Mouse (Mus musculus): ENCODE results near the gene Nrip2. TPM values are rescaled to one million over a fixed set of nuclear protein-coding genes. Genes with fewer than 3 reads are reported as not detected.

Nrip2 gene
- polyA plus RNA-seq (2015; fragmentation: Nextera tagmentation; extraction: Ambion mirVana) = 5.3 and 5.7 TPM in 2 replicates

DNA sequence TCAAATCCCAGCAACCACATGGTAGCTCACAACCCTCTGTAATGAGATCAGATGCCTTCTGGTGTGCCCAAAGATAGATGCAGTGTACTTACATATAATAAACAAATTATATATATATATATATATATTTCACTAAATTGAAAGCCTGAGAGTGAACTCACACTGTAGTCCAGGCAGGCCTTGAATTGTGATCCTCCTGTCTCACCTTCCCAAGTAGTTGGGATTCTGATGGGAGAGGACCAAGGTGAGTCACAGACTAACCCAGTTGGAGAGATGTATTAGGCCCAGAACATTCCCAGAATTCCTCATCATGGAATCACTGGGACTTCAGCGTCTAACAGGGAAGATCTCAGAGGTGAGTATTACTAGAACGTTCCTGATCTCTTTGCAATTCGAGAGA is at the start of gene Nrip2:
TSS of gene Nrip2 (plus strand) at position 301 of the 400 bp plus-strand sequence.
- Histone ChIP-seq H3K4me2 (ENCODE audit: low read depth, low read length) (peak within 1 kb of the TSS; percentile 52), H3K9me3 (ENCODE audit: control insufficient read depth, low read length) (no peaks in the 10 kb centered on the region), H3K27ac (ENCODE audit: low read length) (0 out of 2 replicates have a peak within 1 kb of the TSS, but pooled peaks have one; percentile 5), H3K9ac (ENCODE audit: low read depth, low read length) (peak within 1 kb of the TSS; percentile 60), H3K4me1 (ENCODE audit: control insufficient read depth, insufficient read depth, low read length) (peaks cover 8% of the 10 kb centered on the region), H3K27me3 (replicated peaks; ENCODE audit: control insufficient read depth, insufficient read depth, low read length) (no peaks in the 10 kb centered on the region), H3K4me3 (ENCODE audit: low read length) (peak within 1 kb of the TSS; percentile 38), H3K36me3 (ENCODE audit: control insufficient read depth, insufficient read depth, low read length) (no peaks in the 10 kb centered on the region)
- ATAC-seq = no peak
- 64% methylated on average over 3 of the region's 3 CpGs for WGBS

DNA sequence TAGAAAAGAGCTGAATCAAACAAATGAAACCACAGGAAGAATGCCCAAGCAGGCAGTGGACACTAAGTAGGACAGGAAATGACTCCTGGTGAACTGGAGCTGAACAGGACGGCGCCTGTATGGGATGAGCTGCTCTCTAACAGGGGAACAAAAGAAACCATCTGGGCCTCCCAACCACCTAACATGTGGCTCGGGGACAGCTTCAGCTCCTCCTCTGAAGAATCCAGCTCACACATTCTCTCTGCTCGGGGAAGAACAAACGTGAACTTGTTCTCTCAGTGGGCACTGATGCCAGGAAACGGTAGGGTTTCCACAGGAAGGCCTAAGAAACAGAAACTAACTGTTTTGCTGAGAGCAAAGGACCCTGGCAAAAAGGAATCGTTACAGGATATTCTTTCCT is 49.4 kb upstream of the Nrip2 start:
- Histone ChIP-seq H3K4me2 (ENCODE audit: low read depth, low read length) (no peak overlapping the region), H3K9ac (ENCODE audit: low read depth, low read length) (no peak overlapping the region), H3K27ac (ENCODE audit: low read length) (no peak overlapping the region), H3K4me3 (ENCODE audit: low read length) (no peak overlapping the region), H3K27me3 (replicated peaks; ENCODE audit: control insufficient read depth, insufficient read depth, low read length) (no peaks in the 10 kb centered on the region), H3K36me3 (ENCODE audit: control insufficient read depth, insufficient read depth, low read length) (0 out of 2 replicates have a peak, but pooled peaks cover 2% of the 10 kb centered on the region), H3K9me3 (ENCODE audit: control insufficient read depth, low read length) (no peaks in the 10 kb centered on the region), H3K4me1 (ENCODE audit: control insufficient read depth, insufficient read depth, low read length) (peaks cover 3% of the 10 kb centered on the region; the same call in 1 of the 2 replicates)
- ATAC-seq = no peak
- 48% methylated on average over 7 of the region's 7 CpGs for WGBS

DNA sequence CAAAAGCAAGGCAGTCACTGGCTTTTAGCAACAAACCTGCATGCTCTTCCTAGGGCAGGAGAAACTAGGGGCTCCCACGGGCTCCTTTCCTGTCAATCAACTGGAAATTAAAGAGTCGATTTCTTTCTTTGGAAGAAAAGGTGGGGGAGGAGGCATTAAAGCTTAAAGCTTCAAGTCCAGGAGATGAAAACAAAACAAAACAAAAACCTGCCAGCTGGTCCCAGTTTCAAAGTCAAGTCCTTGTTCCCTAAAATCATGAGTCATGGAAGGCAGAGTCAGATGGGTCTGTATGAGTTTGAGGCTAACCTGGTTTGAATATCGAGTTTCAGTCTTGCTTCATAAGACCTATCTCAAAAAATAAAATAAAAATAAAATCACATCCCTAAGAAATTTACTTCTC is 45.0 kb upstream of the Nrip2 start:
- Histone ChIP-seq H3K27ac (ENCODE audit: low read length) (no peak overlapping the region), H3K4me1 (ENCODE audit: control insufficient read depth, insufficient read depth, low read length) (peaks cover 8% of the 10 kb centered on the region), H3K9ac (ENCODE audit: low read depth, low read length) (no peak overlapping the region), H3K4me3 (ENCODE audit: low read length) (no peak overlapping the region), H3K4me2 (ENCODE audit: low read depth, low read length) (no peak overlapping the region), H3K27me3 (replicated peaks; ENCODE audit: control insufficient read depth, insufficient read depth, low read length) (no peaks in the 10 kb centered on the region), H3K36me3 (ENCODE audit: control insufficient read depth, insufficient read depth, low read length) (peaks cover 15% of the 10 kb centered on the region), H3K9me3 (ENCODE audit: control insufficient read depth, low read length) (no peaks in the 10 kb centered on the region)
- no peak for ATAC-seq
- 69% methylated on average over 3 of the region's 3 CpGs for WGBS

DNA sequence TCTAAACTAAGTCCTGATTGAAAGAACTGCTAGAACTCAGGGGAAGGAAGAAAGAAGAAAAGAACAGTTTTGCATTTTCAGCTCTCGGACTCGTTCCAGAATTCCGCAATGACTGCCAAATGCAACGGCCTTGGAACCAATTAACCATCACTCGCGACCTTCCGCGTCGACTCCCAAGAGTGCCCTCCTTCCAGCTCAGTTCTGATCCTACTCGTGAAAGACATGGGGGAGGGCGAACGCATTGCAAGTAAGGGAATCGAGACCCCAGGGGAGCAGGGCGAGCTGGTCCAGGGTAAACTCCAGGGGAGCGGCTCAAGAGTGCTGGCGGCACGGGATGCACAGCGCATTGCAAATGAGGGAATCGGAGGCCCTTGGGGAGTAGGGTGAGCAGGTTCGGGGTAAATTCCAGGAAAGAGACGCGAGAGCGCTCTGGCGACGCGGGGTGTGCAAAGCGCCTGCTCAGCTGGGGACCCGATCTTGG is 43.9 kb upstream of the Nrip2 start:
- H3K9ac ChIP-seq (ENCODE audit: low read depth, low read length) = peak overlapping the region; percentile 84
- H3K4me2 ChIP-seq (ENCODE audit: low read depth, low read length) = peak overlapping the region; percentile 88
- peaks cover 11% of the 10 kb centered on the region for H3K4me1 ChIP-seq (ENCODE audit: control insufficient read depth, insufficient read depth, low read length)
- H3K36me3 ChIP-seq (ENCODE audit: control insufficient read depth, insufficient read depth, low read length) = peaks cover 15% of the 10 kb centered on the region
- under 1% methylated on average over 28 of the region's 28 CpGs for WGBS
- H3K9me3 ChIP-seq (ENCODE audit: control insufficient read depth, low read length) = no peaks in the 10 kb centered on the region
- H3K27me3 ChIP-seq (replicated peaks; ENCODE audit: control insufficient read depth, insufficient read depth, low read length) = no peaks in the 10 kb centered on the region
- peak overlapping the region; percentile 84 for H3K4me3 ChIP-seq (ENCODE audit: low read length)
- H3K27ac ChIP-seq (ENCODE audit: low read length) = peak overlapping the region; percentile 84
- peak; percentile 87 for ATAC-seq

DNA sequence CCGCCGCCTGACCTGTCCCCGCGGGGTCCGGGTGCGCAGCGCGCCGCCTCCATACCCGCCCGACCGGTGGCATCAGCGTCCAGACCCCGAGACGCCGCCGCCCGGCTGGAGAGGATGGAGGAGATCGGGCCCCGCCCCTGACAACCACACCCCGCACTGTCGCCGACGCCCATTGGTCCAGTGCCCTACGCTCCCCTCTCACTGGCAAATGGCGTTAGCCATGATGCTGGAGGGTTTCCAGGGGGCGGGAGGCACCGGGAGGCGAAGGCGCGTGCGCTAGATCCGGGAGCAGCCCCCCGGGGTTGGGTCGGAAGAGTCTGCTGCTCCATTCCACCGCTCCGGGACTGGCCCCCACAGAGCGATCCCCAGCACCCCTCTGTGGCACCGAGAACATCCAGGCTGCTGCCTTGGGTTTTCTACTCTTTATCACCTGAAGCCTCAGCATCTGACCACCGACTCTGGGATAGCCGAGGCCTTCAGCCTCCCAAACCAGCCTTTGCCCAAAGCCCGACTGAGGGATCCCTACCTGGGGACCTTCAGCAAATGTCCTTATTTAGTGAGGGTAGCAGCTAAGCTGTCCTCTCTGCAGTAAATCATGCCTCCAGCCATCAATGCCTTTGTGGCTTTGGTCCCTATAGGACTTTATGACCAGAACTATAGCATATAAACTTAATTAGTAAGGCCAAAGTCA is 43.2 kb upstream of the Nrip2 start, which contains the start of gene Tulp3:
TSS of gene Tulp3 (minus strand) at position 126 of the 691 bp plus-strand sequence.
- under 1% methylated on average over 42 of the region's 42 CpGs for WGBS
- H3K9me3 ChIP-seq (ENCODE audit: control insufficient read depth, low read length) = no peaks in the 10 kb centered on the region

DNA sequence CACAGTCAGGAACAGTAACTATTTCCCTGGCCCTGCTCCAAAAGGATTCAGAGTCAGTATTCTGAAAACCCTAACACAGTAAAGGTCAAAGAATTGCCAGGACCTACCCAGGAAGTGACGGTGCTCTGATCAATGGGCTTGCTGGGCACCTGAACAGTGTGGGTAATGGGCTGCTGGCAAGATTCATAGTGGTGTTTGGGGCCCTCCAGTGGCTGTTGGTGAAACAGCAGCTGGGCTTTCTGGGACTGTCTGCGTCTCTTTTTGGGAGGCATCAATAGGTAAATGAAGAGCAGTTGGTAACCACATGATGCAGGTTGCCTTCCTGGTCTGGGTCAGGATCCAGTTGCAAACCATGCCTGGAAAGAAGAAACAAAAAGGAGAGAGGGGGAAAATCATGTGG is 40.1 kb upstream of the Nrip2 start:
- Histone ChIP-seq H3K4me2 (ENCODE audit: low read depth, low read length) (no peak overlapping the region), H3K36me3 (ENCODE audit: control insufficient read depth, insufficient read depth, low read length) (peaks cover 13% of the 10 kb centered on the region), H3K9ac (ENCODE audit: low read depth, low read length) (no peak overlapping the region), H3K4me1 (ENCODE audit: control insufficient read depth, insufficient read depth, low read length) (peaks cover 25% of the 10 kb centered on the region), H3K9me3 (ENCODE audit: control insufficient read depth, low read length) (no peaks in the 10 kb centered on the region), H3K27ac (ENCODE audit: low read length) (no peak overlapping the region), H3K4me3 (ENCODE audit: low read length) (no peak overlapping the region), H3K27me3 (replicated peaks; ENCODE audit: control insufficient read depth, insufficient read depth, low read length) (no peaks in the 10 kb centered on the region)
- ATAC-seq = no peak
- 24% methylated on average over 2 of the region's 2 CpGs for WGBS

More for the DNA sequence above, 43.2 kb upstream of the Nrip2 start, which contains the start of gene Tulp3:
- Histone ChIP-seq H3K27me3 (replicated peaks; ENCODE audit: control insufficient read depth, insufficient read depth, low read length) (no peaks in the 10 kb centered on the region), H3K4me3 (ENCODE audit: low read length) (peak within 1 kb of the TSS; percentile 84), H3K9ac (ENCODE audit: low read depth, low read length) (peak within 1 kb of the TSS; percentile 84), H3K4me2 (ENCODE audit: low read depth, low read length) (peak within 1 kb of the TSS; percentile 88), H3K27ac (ENCODE audit: low read length) (peak within 1 kb of the TSS; percentile 84), H3K36me3 (ENCODE audit: control insufficient read depth, insufficient read depth, low read length) (peaks cover 14% of the 10 kb centered on the region), H3K4me1 (ENCODE audit: control insufficient read depth, insufficient read depth, low read length) (peaks cover 12% of the 10 kb centered on the region)
- peak; percentile 99 for ATAC-seq

DNA sequence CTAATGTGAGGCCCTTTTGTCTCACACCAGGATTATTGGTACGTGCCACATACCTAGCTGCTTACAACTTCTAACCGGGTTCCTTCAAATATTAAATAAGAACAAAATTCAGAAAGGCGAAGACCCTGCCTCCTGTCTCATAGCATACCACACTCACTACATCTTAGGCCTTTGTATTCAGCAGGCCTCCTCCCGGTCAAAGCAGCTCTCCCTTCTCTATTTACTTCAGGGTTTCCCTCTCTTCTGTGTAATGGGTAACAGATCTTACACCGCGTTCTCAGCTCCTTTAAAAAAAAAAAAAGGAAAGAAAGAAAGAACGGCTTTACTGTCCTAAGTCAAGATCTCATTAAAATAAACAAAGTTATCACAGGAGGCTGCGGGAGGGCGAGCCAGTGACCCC is 37.2 kb upstream of the Nrip2 start:
- peaks cover 23% of the 10 kb centered on the region for H3K4me1 ChIP-seq (ENCODE audit: control insufficient read depth, insufficient read depth, low read length)
- H3K27ac ChIP-seq (ENCODE audit: low read length) = peak overlapping the region; percentile 96
- peak overlapping the region; percentile 87 for H3K9ac ChIP-seq (ENCODE audit: low read depth, low read length)
- peak overlapping the region; percentile 96 for H3K4me3 ChIP-seq (ENCODE audit: low read length)
- peaks cover 17% of the 10 kb centered on the region for H3K36me3 ChIP-seq (ENCODE audit: control insufficient read depth, insufficient read depth, low read length)
- peak; percentile 11; the same call in 1 of the 2 replicates for ATAC-seq
- 14% methylated on average over 9 of the region's 9 CpGs for WGBS
- no peaks in the 10 kb centered on the region for H3K27me3 ChIP-seq (replicated peaks; ENCODE audit: control insufficient read depth, insufficient read depth, low read length)
- H3K4me2 ChIP-seq (ENCODE audit: low read depth, low read length) = peak overlapping the region; percentile 55
- H3K9me3 ChIP-seq (ENCODE audit: control insufficient read depth, low read length) = no peaks in the 10 kb centered on the region

DNA sequence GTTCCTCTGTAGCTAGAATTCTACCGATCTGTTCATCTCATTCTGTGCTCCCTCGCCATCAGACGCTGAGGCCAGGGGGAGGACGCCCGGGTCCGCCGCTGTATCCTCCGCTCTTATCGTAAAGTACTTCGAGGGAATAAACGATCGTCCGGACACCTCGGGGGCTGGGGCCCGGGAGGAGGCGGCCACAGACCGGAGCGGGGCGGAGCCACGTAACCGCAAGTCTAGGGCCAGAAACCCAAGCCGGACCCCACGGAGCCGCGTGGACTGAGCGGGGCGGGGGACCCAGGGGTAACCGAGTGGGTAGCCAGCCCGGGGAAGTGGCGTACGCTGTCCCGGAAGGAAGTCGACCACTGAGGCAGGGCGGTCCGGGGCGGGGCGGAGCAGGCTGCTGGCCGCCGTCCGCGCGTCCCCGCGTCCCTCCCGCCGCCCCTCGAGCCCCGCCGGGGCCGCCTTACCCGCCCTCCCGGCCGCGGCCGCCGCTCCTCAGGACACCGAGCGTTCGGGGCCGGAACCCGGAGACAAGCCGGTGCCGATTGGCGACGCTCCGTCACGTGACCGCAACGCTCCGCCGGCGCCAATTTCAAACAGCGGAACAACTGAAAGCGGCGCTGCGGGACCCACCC is 36.6 kb upstream of the Nrip2 start, which contains the start of the genes Rhno1 and Foxm1:
TSS of gene Rhno1 (minus strand) at position 531 of the 626 bp plus-strand sequence.
TSS of gene Foxm1 (plus strand) at position 587 of the 626 bp plus-strand sequence.
- WGBS = under 1% methylated on average over 74 of the region's 76 CpGs
- Histone ChIP-seq H3K9ac (ENCODE audit: low read depth, low read length) (peak within 1 kb of the TSS; percentile 87), H3K9me3 (ENCODE audit: control insufficient read depth, low read length) (no peaks in the 10 kb centered on the region), H3K4me1 (ENCODE audit: control insufficient read depth, insufficient read depth, low read length) (peaks cover 23% of the 10 kb centered on the region), H3K36me3 (ENCODE audit: control insufficient read depth, insufficient read depth, low read length) (peaks cover 20% of the 10 kb centered on the region), H3K27ac (ENCODE audit: low read length) (peak within 1 kb of the TSS; percentile 96), H3K27me3 (replicated peaks; ENCODE audit: control insufficient read depth, insufficient read depth, low read length) (no peaks in the 10 kb centered on the region), H3K4me2 (ENCODE audit: low read depth, low read length) (peak within 1 kb of the TSS; percentile 55), H3K4me3 (ENCODE audit: low read length) (peak within 1 kb of the TSS; percentile 96)
- peak; percentile 95 for ATAC-seq
